Mouse (Mus musculus) C2C12 (cell line): Measurements from ENCODE around the gene Acta2. TPM values are rescaled to one million over a fixed set of nuclear protein-coding genes. Genes with fewer than 3 reads are reported as not detected.
A peak's percentile ranks its signal among the peaks of the same experiment; 100 is the strongest.

ENCODE experiments used
- H3K27me3 ChIP-seq: one replicate; pipeline ENCODE4 v1.6.1; 2011; ENCODE audit not compliant: control insufficient read depth, insufficient read depth, insufficient read length
- H3K36me3 ChIP-seq: one replicate; pipeline ENCODE4 v1.6.1; 2011; ENCODE audit not compliant: control insufficient read depth, insufficient read depth
- H3K4me3 ChIP-seq: one replicate; pipeline ENCODE4 v1.5.1; 2011; ENCODE audit warnings: mild to moderate bottlenecking, control low read depth; ENCODE audit not compliant: poor library complexity, insufficient read depth, severe bottlenecking
- H3K79me2 ChIP-seq: one replicate; pipeline ENCODE4 v1.6.1; 2011; ENCODE audit not compliant: control insufficient read depth, insufficient read depth
- H3K79me3 ChIP-seq: one replicate; pipeline ENCODE4 v1.6.1; 2011; ENCODE audit warnings: low read depth, control low read depth
- H3ac ChIP-seq: one replicate; pipeline ENCODE3; 2011; ENCODE audit warnings: low read depth; ENCODE audit not compliant: control insufficient read depth, insufficient read length
- CEBPB ChIP-seq: IDR thresholded peaks from one replicate; pipeline ENCODE4 v1.6.1; 2011; ENCODE audit warnings: low read depth, mild to moderate bottlenecking, control low read depth, moderate library complexity
- CTCF ChIP-seq: IDR thresholded peaks from one replicate; pipeline ENCODE4 v1.5.1; 2011; ENCODE audit not compliant: control insufficient read depth, insufficient read depth, insufficient read length
- FOSL1 ChIP-seq: IDR thresholded peaks from one replicate; pipeline ENCODE4 v1.8.0; 2011; ENCODE audit warnings: mild to moderate bottlenecking, low read length; ENCODE audit not compliant: poor library complexity, insufficient read depth, severe bottlenecking
- MAX ChIP-seq: IDR thresholded peaks from one replicate; pipeline ENCODE4 v1.6.1; 2011; ENCODE audit warnings: mild to moderate bottlenecking, control low read depth
- MYOD1 ChIP-seq: IDR thresholded peaks from one replicate; pipeline ENCODE4 v1.6.1; 2011; ENCODE audit warnings: low read depth; ENCODE audit not compliant: control insufficient read depth, insufficient read length
- MYOG ChIP-seq: IDR thresholded peaks from one replicate; pipeline ENCODE4 v1.6.1; 2011; ENCODE audit not compliant: control insufficient read depth, insufficient read length; ENCODE audit errors: extremely low read depth
- USF1 ChIP-seq: IDR thresholded peaks from one replicate; pipeline ENCODE4 v1.6.1; 2011; ENCODE audit warnings: low read depth, mild to moderate bottlenecking, control low read depth, moderate library complexity
- long read RNA-seq, 2 experiments: library from polyadenylated mRNA; unstranded; transcript quantifications; one replicate each; pipeline ENCODE4 v2.0.0; 2019 to 2020
- polyA plus RNA-seq: library from polyadenylated mRNA; unstranded; fragments of >200 nt; fragmentation: generic; extraction: Trizol; gene quantifications from one replicate; pipeline ENCODE4 v1.2.1, GENCODE M21; 2012; ENCODE audit warnings: missing spikeins

The Acta2 gene
- polyA plus RNA-seq, result 1,987 TPM
- long read RNA-seq, experiment 1, transcript Acta2-201 (9 exons, 2,035 nt), result major isoform, 1,752 of 2,139 reads
- long read RNA-seq, experiment 1, partial matches to known transcripts, result 349 of 2,139 reads
- long read RNA-seq, experiment 1, other reads (novel, unspliced or antisense), result 38 of 2,139 reads
- long read RNA-seq, experiment 2, transcript Acta2-201 (9 exons, 2,035 nt), result major isoform, 2,672 of 2,725 reads
- long read RNA-seq, experiment 2, partial matches to known transcripts, result 36 of 2,725 reads
- long read RNA-seq, experiment 2, other reads (novel, unspliced or antisense), result 17 of 2,725 reads

DNA sequence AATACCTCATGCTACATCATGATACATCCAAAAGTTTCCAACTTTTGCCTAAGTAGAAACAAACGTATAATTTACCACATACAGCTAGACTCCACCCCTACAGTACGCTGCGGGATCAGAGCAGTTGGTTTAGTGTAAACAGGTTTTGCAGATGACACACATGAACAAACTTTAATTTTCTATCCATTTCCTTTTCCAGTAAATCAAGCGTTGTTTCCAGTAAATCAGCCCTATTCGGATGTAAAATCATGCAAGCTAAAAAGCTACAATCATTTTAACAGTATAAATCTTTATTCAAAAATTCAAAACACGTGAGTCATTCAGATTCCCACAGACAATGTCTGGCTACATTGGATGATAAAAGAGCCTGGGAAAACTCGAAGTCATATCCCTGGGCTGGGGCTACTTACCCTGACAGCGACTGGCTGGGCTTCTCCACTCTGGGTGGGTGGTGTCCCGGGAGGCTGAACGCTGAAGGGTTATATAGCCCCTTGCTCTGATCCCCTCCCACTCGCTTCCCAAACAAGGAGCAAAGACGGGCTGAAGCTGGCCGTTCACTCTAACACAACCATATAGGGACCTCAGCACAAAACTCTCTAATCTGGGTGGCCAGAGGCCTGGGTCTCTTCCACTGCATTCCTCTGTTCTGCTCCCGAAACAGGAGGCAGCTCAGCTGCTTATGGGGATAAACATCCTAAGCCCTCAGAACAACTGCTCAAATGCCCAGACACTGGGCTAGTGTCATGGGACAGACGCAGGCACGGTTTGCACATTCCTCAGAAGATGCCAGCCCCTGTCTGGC is at the start of gene Acta2:
Acta2 (minus strand) TSS at position 711 of the 802 bp plus-strand sequence.
- Histone ChIP-seq H3ac (peak within 1 kb of the TSS; percentile 69), H3K36me3 (no peaks in the 10 kb centered on the region), H3K79me2 (peaks cover 18% of the 10 kb centered on the region), H3K4me3 (peak within 1 kb of the TSS; percentile 23), H3K27me3 (no peaks in the 10 kb centered on the region), H3K79me3 (peaks cover 10% of the 10 kb centered on the region)
- TF ChIP-seq FOSL1 (no peak), CTCF (no peak), CEBPB (no peak), MYOG (no peak), MYOD1 (no peak), MAX (no peak), USF1 (no peak)

DNA sequence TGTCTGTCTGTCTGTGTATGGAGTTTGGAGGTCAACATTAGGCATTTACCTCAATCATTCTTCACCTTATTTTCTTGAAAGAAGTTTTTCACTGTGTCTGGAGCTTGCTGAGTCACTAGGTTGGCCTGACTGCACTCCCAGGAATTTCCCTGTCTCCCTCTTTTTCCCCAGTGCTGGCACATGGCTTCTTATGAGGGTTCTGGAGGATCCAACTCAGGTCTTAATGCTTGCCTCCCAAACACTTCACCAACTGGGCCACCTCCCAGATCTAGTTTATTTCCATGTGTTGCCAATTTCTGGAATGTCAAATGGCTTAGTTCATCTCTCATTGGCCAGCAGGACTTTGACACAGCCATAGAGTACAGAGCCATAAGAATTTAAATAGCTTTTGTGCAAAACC is 49.5 kb upstream of the Acta2 start:
- no peak overlapping the region for H3K4me3 ChIP-seq
- TF ChIP-seq CEBPB (no peak), MYOG (no peak), USF1 (no peak), CTCF (no peak), MAX (no peak)
- H3K27me3 ChIP-seq, result no peaks in the 10 kb centered on the region
- no peaks in the 10 kb centered on the region for H3K79me2 ChIP-seq
- H3K79me3 ChIP-seq, result no peaks in the 10 kb centered on the region
- H3K36me3 ChIP-seq, result no peaks in the 10 kb centered on the region
- H3ac ChIP-seq, result no peak overlapping the region

DNA sequence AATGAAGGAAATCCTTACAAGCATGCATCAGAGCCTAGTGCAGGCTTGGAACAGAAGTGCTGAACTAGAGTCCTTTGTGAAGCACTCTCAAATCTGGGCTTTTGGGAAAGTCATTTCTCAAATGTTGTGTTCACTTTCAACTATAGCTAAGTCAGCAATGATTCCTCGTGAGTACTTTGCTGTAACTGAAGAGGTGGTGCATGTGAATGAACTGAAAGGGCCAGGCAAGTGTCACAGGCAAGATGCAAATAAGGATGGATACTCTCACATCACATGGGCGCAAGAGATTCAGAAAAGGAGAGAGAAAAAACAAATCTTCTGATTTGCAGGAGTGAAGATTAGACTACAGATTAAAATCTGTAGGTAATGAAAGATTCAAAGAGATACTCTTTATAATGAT is 45.0 kb upstream of the Acta2 start:
- Histone ChIP-seq H3K4me3 (no peak overlapping the region), H3K79me2 (no peaks in the 10 kb centered on the region), H3K27me3 (no peaks in the 10 kb centered on the region), H3K79me3 (no peaks in the 10 kb centered on the region), H3K36me3 (no peaks in the 10 kb centered on the region), H3ac (no peak overlapping the region)
- TF ChIP-seq CEBPB (no peak), USF1 (no peak), CTCF (no peak), FOSL1 (no peak), MYOG (no peak), MAX (no peak), MYOD1 (no peak)

DNA sequence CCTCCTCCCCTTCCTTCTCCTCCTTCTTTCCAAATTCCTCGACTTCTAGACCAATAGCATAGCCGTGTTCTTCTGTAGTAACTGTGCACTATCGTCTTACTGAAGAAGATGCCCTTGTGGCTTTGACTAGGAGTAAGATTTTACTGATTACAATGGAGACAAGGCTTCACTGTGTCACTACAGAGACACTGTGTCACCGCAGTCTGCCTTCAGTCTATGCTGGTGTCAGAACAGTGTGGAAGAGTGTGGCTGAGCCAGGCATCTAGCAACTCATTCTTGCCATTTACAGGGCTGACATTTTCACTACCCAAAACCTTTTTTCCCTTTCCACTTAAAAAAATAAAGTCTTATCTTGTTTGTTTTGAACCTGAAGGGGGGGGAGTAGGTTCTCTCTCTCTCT is 43.8 kb upstream of the Acta2 start:
- Histone ChIP-seq H3ac (no peak overlapping the region), H3K79me3 (no peaks in the 10 kb centered on the region), H3K4me3 (no peak overlapping the region), H3K36me3 (no peaks in the 10 kb centered on the region), H3K79me2 (no peaks in the 10 kb centered on the region), H3K27me3 (no peaks in the 10 kb centered on the region)
- no peak for TF ChIP-seq FOSL1

DNA sequence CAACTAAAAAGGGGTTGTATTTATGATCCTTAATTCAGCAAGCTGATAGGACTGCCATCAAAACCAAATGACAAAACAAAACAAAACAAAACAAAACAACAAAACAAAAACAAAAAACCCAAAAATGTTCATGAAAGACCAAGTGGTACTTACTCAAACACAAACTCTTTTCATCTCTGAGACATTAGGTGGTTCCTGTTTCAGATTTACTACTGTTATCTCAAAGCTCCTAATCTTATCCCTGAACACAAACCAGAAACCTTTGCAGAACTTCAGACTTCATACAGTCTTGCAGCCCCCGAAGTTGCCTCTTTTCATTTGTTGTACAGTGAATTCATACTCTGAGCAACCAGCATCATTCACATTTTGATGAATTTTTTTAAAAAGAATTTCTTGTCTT is 43.1 kb upstream of the Acta2 start:
- Histone ChIP-seq H3K36me3 (no peaks in the 10 kb centered on the region), H3ac (no peak overlapping the region), H3K27me3 (no peaks in the 10 kb centered on the region), H3K79me3 (no peaks in the 10 kb centered on the region), H3K4me3 (no peak overlapping the region), H3K79me2 (no peaks in the 10 kb centered on the region)
- TF ChIP-seq CTCF, result no peak
- no peak for TF ChIP-seq USF1
- TF ChIP-seq MYOG, result no peak
- TF ChIP-seq CEBPB, result no peak
- TF ChIP-seq MAX, result no peak
- no peak for TF ChIP-seq MYOD1
- no peak for TF ChIP-seq FOSL1

DNA sequence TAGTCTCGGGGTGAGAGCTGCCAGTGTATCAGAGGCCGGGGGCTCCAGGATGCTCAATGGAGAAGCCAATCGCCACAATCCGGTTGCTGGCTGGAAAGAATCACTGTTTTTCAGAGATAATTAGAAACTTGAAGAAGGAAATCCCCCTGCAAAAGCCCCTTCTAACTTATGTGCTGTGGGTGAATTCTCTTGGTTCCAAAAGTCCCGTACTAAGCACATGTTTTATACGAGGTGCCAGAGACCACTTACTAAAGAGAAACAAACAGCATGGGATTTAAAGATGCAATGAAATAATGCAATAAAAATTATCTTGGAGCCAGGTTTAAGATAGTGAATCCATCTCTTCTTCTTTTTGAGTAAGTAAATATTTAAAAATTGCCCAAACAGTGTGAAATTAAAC is 40.1 kb upstream of the Acta2 start:
- no peaks in the 10 kb centered on the region for H3K79me3 ChIP-seq
- H3K4me3 ChIP-seq, result no peak overlapping the region
- no peaks in the 10 kb centered on the region for H3K79me2 ChIP-seq
- H3K27me3 ChIP-seq, result no peaks in the 10 kb centered on the region
- H3K36me3 ChIP-seq, result no peaks in the 10 kb centered on the region
- H3ac ChIP-seq, result no peak overlapping the region
- TF ChIP-seq CEBPB (no peak), MAX (no peak), FOSL1 (no peak), MYOG (no peak), CTCF (no peak), MYOD1 (no peak), USF1 (no peak)
